Mouse (Mus musculus) fat pad, adult 2 months (tissue): ENCODE measurements around the gene Tbr1.

Source experiments
- DNase-seq: peaks from one replicate; pipeline ENCODE4 v3.0.0-alpha.2; 2011; ENCODE audit warnings: low read depth, low spot score; ENCODE audit errors: extremely low read depth

Tbr1 gene

DNA sequence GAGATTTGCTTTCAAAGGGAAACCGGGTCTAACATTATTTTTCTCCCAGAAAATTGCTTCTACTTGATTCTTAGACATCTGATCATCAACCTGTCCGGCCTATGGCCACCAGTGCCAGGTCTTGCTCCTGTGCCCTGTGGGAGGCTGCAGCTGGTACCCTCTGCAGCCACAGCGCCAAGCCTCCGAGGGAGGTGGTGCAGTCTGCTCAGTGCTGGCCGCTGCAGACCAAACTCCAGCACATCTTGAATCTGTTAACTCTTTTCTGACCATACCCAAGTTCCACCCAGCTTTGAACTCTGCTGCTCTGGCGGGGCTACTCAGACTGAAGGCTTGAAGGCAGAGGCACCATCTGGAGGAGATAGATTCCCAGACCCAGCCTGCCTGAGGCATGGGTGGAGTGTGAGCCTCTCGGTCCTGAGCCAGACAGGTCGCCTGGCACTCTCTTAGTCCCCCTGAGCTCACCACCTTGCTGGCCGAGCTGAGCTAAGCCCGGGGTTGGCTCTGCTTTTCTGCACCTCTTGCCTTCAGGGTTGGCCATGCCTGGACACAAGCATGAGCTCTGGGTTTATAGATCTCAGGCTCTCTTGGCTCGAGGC lies at the start of gene Tbr1:
Tbr1 (plus strand) TSS at position 275 of the 596 bp plus-strand sequence.
- no peak for DNase-seq

DNA sequence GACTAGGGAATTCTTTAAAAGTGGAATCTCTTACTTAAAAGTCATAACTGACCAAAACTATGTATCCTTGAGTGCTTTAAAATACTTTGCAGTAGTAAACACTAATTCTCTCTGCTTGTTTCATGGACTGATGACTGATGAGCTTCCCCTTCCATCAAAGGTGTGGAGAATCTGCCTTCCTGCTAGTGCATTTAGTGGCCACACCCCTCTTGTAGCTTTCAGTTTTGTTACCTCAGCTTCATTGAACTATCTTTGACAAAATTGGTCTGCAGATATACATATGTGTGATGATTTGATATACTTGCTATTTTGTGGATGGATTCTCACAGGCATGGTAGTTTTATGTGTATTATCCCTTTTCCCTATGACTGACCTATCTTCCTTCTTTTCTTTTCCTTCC lies 47.7 kb upstream of the Tbr1 start:
- no peak for DNase-seq

DNA sequence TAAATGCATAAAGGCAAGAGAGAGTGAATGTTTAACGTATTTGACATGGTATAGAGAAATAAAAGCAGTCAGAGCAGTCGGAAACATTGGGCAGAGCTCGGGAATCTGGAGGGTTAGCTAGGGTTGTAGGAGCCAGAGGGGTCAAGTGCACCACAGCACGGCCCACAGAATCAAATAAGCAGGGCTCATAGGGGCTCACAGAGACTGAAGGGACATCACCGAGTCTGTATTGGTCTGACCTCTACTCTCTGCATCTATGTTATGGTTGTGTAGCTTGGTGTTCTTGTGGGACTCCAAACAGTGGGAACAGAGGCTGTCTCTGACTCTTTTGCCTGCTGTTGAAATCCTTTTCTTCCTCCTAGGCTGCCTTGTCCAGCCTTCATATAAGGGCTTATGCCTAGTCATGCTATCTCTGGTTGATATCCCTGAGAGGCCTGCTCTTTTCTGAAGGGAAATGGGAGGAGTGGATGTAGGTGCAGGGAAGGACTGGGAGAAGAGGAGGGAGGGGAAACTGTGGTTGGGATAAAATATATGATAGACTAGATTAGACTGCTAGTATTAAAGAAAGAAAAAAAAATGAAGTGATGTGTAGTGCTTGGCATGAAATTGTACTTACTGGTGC lies 43.4 kb upstream of the Tbr1 start:
- DNase-seq, result no peak

GRCm38 (mm10) chr2:61760044-61760443 lies 42.7 kb upstream of the Tbr1 start:
- no peak for DNase-seq

DNA sequence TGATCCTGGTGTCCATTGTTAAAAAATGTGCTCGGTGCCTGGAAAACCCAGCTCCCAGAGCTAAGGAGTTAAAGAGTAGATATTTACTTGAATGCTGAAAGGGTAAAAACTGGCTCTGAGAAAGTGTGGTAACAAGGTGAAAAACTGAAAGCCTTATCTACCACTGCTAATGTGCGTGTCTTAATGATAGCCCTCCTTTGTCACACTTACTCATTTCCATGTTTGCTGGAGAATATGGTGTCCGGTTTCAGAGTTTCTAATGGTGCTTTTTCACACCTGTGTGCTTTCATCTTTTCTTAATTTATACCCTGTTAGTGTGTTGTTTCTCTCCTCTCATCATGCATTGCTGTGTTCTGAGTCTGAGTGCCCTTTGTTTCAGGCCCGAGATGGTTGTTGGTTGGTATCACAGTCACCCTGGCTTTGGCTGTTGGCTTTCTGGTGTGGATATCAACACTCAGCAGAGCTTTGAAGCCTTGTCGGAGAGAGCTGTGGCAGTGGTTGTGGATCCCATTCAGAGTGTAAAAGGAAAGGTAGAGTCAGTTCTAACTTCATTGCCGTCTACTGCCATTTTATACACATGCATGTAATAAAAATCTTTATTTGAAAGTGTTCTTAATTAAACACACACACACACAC lies 38.1 kb upstream of the Tbr1 start:
- no peak for DNase-seq

DNA sequence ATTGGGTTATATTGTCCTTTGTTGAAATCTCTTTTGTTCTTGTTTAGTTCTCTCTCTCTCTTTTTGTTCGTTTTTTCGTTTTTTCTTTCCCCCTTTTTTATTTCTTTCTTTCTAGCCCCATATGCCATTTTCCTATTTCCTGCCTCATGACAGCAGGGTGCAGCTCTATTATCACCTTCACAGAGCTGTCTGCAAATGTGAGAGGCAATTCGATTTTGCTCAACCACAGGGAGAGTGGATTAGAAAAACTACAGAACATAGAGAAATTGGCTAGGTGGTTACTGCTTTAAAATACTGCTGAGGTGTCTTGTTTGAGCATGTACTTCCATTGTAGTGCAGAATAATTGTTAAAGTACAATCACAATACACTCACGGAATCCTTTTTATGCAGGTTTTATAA lies 37.2 kb upstream of the Tbr1 start:
- no peak for DNase-seq

DNA sequence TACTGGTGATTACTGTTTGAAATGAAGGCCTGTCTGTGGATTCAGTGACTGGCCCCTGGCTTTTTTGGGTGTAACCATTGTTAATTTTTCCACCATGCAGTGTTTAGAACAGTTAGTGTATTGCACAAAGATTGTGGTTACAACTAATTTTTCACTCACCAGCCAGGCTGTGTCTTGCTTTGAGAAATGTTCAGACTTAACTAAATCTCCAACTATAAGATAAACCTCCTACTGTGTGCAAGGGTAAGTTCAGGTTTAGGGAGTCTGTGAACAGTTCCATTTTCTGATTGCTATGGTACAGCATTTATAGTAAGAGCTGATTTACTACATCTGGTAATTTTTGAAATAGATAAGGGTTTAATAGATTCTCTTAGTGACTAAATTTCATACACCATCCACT lies 21.9 kb upstream of the Tbr1 start:
- no peak for DNase-seq

DNA sequence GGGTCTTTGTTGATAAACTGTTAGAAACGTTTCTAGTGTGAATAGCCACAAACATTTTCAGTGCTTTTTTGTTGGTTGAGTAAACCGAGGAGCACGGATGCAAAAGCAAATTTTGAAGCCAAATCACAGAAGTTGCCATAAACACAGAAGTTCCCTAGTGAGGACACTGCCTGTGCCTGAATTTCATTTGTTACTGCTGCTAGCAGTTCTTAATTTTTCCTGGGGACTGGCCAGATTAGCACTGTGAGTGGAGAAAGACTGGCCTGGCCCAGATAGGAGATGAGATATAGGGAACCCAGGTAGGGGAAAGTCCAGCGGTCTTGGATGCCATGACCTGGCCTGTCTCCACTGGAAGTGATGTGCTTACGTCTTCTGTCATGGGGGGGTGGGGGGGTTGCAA lies 7.8 kb upstream of the Tbr1 start:
- no peak for DNase-seq

- DNase-seq, result no peak
Observed at GRCm38 (mm10) chr2:61798048-61798447, 4.7 kb upstream of the Tbr1 start.

- DNase-seq, result no peak
Observed at GRCm38 (mm10) chr2:61803443-61804367, 975 bp downstream of the Tbr1 start.

- no peak for DNase-seq
Observed at GRCm38 (mm10) chr2:61804382-61804840, 1.7 kb downstream of the Tbr1 start.

- no peak for DNase-seq
Observed at GRCm38 (mm10) chr2:61804841-61805540, 2.3 kb downstream of the Tbr1 start.

DNA sequence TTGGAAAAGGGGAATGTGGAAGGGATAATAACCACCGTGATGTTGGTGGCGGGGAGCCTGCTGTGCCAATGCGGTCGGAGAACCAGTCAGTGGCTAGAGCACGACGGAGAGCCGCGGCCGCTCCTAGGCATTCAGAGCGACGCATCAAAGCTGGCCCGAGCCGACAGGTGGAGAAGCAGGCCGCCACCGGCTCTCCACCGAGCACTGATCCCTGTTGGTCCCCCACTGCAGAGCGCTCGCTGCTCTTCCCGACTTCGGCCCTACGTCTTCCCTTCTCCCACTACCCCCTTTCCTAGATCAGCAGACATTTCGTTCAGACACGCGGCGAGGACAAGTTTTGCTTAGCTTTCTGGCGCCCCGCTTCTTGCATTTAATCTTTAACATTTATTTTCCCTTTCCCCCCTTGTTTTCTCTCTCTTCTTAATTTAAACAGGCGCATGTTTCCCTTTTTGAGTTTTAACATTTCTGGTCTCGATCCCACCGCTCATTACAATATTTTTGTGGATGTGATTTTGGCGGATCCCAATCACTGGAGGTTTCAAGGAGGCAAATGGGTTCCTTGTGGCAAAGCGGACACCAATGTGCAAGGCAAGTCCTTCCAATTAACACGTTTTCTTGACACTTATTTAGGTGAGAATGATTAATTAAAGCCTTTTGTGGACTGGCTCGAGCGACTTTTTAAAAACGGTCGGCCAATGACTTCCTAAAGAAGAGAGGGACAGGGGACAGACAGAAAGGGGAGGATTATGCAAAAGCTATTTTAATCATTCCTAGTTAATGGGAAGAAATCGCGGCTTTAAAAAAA lies 3.0 kb downstream of the Tbr1 start:
- no peak for DNase-seq

- DNase-seq, result no peak
Observed at GRCm38 (mm10) chr2:61806346-61806825, 3.7 kb downstream of the Tbr1 start.

DNA sequence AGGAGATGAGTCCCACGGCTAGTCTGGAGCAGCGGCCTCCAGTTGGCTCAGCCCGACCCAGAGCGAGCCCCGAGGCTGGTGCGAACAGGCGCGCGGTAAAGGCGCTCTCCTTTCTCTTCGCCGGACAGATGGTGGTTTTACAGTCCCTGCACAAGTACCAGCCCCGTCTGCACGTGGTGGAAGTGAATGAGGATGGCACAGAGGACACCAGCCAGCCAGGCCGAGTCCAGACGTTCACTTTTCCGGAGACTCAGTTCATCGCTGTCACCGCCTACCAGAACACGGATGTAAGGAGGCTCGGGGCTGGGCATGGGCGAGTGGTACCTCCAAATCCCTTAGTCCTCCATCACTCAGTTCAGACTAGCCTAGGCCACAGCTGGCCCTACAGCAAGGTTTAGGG lies 4.4 kb downstream of the Tbr1 start:
- DNase-seq, result no peak

- DNase-seq, result no peak
Observed at GRCm38 (mm10) chr2:61807781-61808180, 5.1 kb downstream of the Tbr1 start.

DNA sequence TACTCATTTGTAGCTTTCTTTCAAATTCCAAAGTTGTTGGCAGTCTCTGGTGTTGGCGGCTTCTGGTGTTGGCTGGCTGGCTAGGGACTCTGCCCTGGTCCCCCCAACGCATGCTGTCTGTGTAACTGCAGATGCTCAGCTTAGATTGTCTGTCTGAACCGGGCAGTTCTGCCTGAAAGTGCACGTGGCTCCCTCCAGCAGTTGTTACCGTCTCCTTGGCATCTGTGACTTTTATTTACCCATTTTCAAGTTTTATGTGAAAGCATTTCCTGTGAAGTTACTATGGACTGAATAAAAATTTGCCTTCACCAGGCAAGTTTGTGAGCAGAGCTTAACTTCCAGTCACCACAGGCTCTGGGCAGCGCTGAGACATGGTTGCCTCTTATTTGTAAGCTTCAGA lies 6.0 kb downstream of the Tbr1 start:
- DNase-seq, result no peak

GRCm38 (mm10) chr2:61809381-61809780 lies 6.7 kb downstream of the Tbr1 start:
- no peak for DNase-seq

- DNase-seq, result no peak
Observed at GRCm38 (mm10) chr2:61810751-61811150, 8.0 kb downstream of the Tbr1 start.

DNA sequence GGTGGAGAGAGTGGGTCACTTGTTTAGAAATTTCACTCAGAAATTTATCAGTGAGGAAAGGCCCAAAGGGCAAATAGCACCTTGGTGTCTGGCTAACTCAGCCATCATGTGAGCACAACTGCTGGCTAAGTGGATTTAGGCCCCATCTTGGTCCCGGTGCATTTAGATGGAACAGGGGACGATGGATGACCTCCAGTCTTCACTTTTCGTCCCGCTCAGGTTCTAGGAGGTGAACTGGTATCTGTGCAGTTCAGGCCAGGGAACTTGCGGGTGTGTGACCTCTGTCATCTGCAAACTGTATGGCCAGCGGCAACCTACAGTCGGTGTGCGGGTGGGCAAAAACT lies 8.4 kb downstream of the Tbr1 start:
- no peak for DNase-seq
